Mouse (Mus musculus): ENCODE measurements around the gene Psmb3.

Gene Psmb3

GRCm38 (mm10) chr11:97703039-97703826 is at the start of gene Psmb3:
Gene Psmb3 (plus strand): TSS chr11:97703399.
- under 1% methylated on average over 35 of the region's 35 CpGs for WGBS

GRCm38 (mm10) chr11:97654210-97654609 is 49.0 kb upstream of the Psmb3 start:
- whole genome bisulfite sequencing: 90% methylated on average over 2 of the region's 2 CpGs

GRCm38 (mm10) chr11:97656269-97656971 is 46.8 kb upstream of the Psmb3 start:
- WGBS: 80% methylated on average over 14 of the region's 14 CpGs

GRCm38 (mm10) chr11:97657184-97657945 is 45.8 kb upstream of the Psmb3 start:
- 50% methylated on average over 6 of the region's 6 CpGs for WGBS

GRCm38 (mm10) chr11:97657967-97658366 is 45.2 kb upstream of the Psmb3 start:
- 91% methylated on average over 6 of the region's 6 CpGs for WGBS

- 80% methylated on average over 11 of the region's 11 CpGs for WGBS
Observed at GRCm38 (mm10) chr11:97658751-97659266, 44.4 kb upstream of the Psmb3 start.

GRCm38 (mm10) chr11:97659267-97659989 is 43.8 kb upstream of the Psmb3 start:
- WGBS: 14% methylated on average over 13 of the region's 13 CpGs

GRCm38 (mm10) chr11:97659990-97660714 is 43.0 kb upstream of the Psmb3 start:
- WGBS: under 1% methylated on average over 77 of the region's 78 CpGs

GRCm38 (mm10) chr11:97660734-97661647 is 42.2 kb upstream of the Psmb3 start:
- 11% methylated on average over 27 of the region's 27 CpGs for WGBS

GRCm38 (mm10) chr11:97661648-97662133 is 41.5 kb upstream of the Psmb3 start:
- 2% methylated on average over 20 of the region's 20 CpGs for WGBS

- WGBS: 5% methylated on average over 21 of the region's 21 CpGs
Observed at GRCm38 (mm10) chr11:97662207-97662892, 40.8 kb upstream of the Psmb3 start.

- WGBS: 1% methylated on average over 50 of the region's 76 CpGs
Observed at GRCm38 (mm10) chr11:97662893-97663527, 40.2 kb upstream of the Psmb3 start, which contains the start of gene Mllt6. Gene Mllt6 (plus strand): TSS chr11:97663414.

- under 1% methylated on average over 30 of the region's 57 CpGs for WGBS
Observed at GRCm38 (mm10) chr11:97663528-97664338, 39.5 kb upstream of the Psmb3 start.

GRCm38 (mm10) chr11:97664339-97664665 is 38.9 kb upstream of the Psmb3 start:
- WGBS: 7% methylated on average over 8 of the region's 8 CpGs

GRCm38 (mm10) chr11:97664771-97665240 is 38.4 kb upstream of the Psmb3 start:
- WGBS: 37% methylated on average over 6 of the region's 6 CpGs

- 90% methylated on average over 13 of the region's 13 CpGs for WGBS
Observed at GRCm38 (mm10) chr11:97665431-97665830, 37.8 kb upstream of the Psmb3 start.

GRCm38 (mm10) chr11:97666221-97666620 is 37.0 kb upstream of the Psmb3 start:
- 91% methylated on average over 7 of the region's 7 CpGs for WGBS

Measured in cerebral cortex, adult 2 months (tissue).